Mouse (Mus musculus): ENCODE measurements around the gene Jazf1.

DNA sequence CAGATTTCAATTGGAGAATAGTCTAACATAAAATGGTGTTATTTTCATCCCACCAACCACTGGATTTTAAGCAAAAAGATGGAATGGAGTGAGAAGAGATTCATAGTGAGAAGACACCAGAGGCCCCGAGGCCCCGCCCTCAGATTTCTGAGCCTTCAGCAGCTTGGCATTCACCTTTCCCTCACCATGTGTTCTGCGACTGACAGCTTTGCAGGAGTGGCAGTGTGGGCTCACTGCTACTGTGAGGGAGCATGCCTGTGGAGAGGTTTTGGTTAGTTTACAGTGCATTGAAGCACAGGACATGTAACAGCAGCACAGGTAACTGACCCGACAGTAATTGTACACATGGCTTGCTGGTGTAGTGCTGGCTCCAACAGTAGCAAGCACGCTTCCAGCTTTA lies 118.1 kb downstream of the Jazf1 start:
- TF ChIP-seq CHD2 (IDR thresholded peaks at IDR 0.05; ENCODE audit: low read length) = no peak
- TF ChIP-seq UBTF (IDR thresholded peaks at IDR 0.05; ENCODE audit: low read depth, low read length) = no peak
- TF ChIP-seq POLR2A (IDR thresholded peaks at IDR 0.05; ENCODE audit: low read depth, low read length) = no peak
- no peak for TF ChIP-seq PAX5 (IDR thresholded peaks at IDR 0.05; ENCODE audit: low read length)
- no peak for TF ChIP-seq HCFC1 (IDR thresholded peaks at IDR 0.05; ENCODE audit: low read depth, low read length)
- no peak for TF ChIP-seq SIN3A (IDR thresholded peaks at IDR 0.05; ENCODE audit: low read length)
- no peak for TF ChIP-seq MAFK (IDR thresholded peaks at IDR 0.05; ENCODE audit: insufficient replicate concordance, low read length)
- TF ChIP-seq ETS1 (conservative IDR thresholded peaks at IDR 0.05; ENCODE audit: low read depth, low read length) = no peak
- TF ChIP-seq ZMIZ1 (IDR thresholded peaks at IDR 0.05; ENCODE audit: low read depth, low read length) = no peak
- TF ChIP-seq RCOR1 (conservative IDR thresholded peaks at IDR 0.05; ENCODE audit: low read depth, low read length) = no peak
